Mouse (Mus musculus) granulocyte monocyte progenitor cell, adult 5-6 weeks (primary cell): ENCODE measurements at regions not wholly inside any gene's neighbourhood (a gene's known extent, or its start where the extent isn't known, plus 50 kb on each side); places are given as distances from the start of the nearest gene placed in this dataset.

ENCODE experiments used
- ATAC-seq: replicated peaks from 2 replicates; pipeline ENCODE4 v1.8.0; 2016; ENCODE audit warnings: mild to moderate bottlenecking, moderate TSS enrichment, inconsistent platforms; ENCODE audit not compliant: poor library complexity, severe bottlenecking

DNA sequence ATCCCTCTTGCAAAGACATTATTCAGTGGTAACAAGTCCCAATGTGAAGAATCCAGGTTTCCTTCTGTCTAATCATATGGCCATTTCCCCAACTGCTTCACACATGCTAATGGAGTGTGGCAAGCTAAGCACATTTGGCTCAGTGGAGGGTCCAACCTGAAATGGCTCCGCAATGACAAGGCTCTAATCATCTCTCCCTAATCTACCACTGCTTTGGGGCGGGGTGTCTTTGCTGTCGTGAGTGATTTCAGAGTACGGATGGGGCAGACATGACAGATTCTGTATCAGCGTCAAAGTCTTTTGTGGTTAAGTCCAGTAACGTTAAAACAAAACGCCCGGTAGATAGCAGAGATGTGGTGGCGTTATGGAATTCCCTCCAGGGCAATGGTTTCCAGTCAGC, 52.2 kb upstream of the Lmo4 start:
- ATAC-seq: no peak

DNA sequence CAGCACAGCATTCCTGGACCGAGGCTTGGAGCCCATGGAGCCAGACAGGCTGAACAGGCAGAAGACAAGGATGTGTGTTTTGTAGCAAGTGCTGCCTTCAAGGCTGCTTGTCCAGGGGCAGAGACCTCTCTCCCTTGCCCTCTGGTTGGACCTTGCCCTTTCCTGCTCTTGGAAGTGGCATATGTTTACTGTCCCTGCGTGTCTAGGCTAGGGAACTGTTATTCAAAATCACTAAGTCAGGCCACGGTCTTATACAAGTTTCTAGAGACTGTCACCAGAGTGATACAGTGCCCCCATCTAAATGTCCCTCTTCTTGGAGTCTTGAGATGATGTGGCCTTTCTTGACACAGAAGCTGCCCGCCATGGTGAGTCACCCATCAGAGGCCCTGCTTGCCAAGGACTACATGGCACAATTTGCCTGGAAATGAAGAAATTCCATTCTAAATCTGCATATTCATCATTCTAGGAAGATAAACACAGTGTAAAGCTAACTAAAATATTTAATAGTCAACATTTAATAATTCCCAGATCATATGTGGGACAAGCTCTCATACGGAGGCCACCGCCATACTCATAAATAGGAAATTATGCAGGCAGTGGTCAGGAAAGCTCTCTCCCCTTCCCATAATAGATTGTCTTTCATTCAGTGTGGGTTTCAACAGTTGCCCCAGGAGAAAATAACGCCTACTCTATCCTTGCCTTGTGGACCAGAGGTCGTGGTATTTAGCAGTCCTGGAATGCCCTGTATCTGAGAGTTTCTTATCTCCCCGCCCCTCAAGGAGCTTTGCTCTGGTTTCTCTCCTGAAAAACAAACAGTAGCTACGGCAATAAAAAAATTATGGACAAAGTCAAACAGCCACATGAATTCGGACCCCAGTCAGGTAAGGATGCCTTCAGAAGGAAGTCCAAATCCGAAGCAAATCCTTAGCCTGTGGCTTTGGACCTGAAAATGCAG, 50.9 kb upstream of the Lmo4 start:
- no peak for ATAC-seq
